Mouse (Mus musculus) gastrocnemius, adult 2 months (tissue): ENCODE data around the gene Wdr66. TPM values are rescaled to one million over a fixed set of nuclear protein-coding genes. Genes with fewer than 3 reads are reported as not detected.

Experiments
- DNase-seq: peaks from one replicate; pipeline ENCODE4 v3.0.0; 2022
- H3K27ac ChIP-seq: fragments of 200-600 bp; 2 replicates; pipeline ENCODE4 v1.8.1; 2022; ENCODE audit warnings: mild to moderate bottlenecking
- H3K4me3 ChIP-seq: fragments of 200-600 bp; 2 replicates; pipeline ENCODE4 v1.8.1; 2022; ENCODE audit warnings: mild to moderate bottlenecking, moderate library complexity
- CTCF ChIP-seq: fragments of 200-600 bp; IDR thresholded peaks from 2 replicates; pipeline ENCODE4 v1.8.1; 2022; ENCODE audit warnings: antibody characterized with exemption, mild to moderate bottlenecking, moderate library complexity
- intact Hi-C: fragments of 180-260 bp; cut with DNase I; formaldehyde crosslinking; loops from one replicate; pipeline ENCODE4 v1.15.1; 2025
- total RNA-seq, 2 experiments: library from RNA; stranded (reverse); gene quantifications; 2 replicates each; pipeline ENCODE4 v1.2.3; 2021

Wdr66 gene
- total RNA-seq, 2 experiments from 2014 or later: 0.56 to 1.5 TPM

- intact Hi-C loops: no loop called here
- TF ChIP-seq CTCF: no peak
- Histone ChIP-seq H3K27ac (no peak overlapping the region), H3K4me3 (no peak overlapping the region)
- DNase-seq: no peak
Measured at GRCm38 (mm10) chr5:123307630-123308282, 55.9 kb downstream of the Wdr66 start.

- Histone ChIP-seq H3K4me3 (no peak overlapping the region), H3K27ac (no peak overlapping the region)
- intact Hi-C loops: no loop called here
- TF ChIP-seq CTCF: no peak
- DNase-seq: no peak
Measured at GRCm38 (mm10) chr5:123309816-123310215, 57.9 kb downstream of the Wdr66 start.

GRCm38 (mm10) chr5:123310221-123310620 lies 58.3 kb downstream of the Wdr66 start:
- no peak for DNase-seq
- no peak for TF ChIP-seq CTCF
- intact Hi-C loops: no loop called here
- Histone ChIP-seq H3K4me3 (no peak overlapping the region), H3K27ac (no peak overlapping the region)

GRCm38 (mm10) chr5:123313058-123313630 lies 61.2 kb downstream of the Wdr66 start:
- DNase-seq: no peak
- no peak overlapping the region for H3K4me3 ChIP-seq
- no peak overlapping the region for H3K27ac ChIP-seq
- intact Hi-C loops: no loop called here
- no peak for TF ChIP-seq CTCF

GRCm38 (mm10) chr5:123313851-123314380 lies 62.0 kb downstream of the Wdr66 start:
- TF ChIP-seq CTCF: no peak
- no peak for DNase-seq

GRCm38 (mm10) chr5:123315219-123315866 lies 63.4 kb downstream of the Wdr66 start:
- DNase-seq: no peak
- H3K27ac ChIP-seq: no peak overlapping the region
- no peak overlapping the region for H3K4me3 ChIP-seq
- TF ChIP-seq CTCF: no peak
- intact Hi-C loops: no loop called here

More at GRCm38 (mm10) chr5:123313851-123314380, 62.0 kb downstream of the Wdr66 start:
- intact Hi-C loops: no loop called here
- Histone ChIP-seq H3K4me3 (no peak overlapping the region), H3K27ac (no peak overlapping the region)

GRCm38 (mm10) chr5:123317992-123318391 lies 66.1 kb downstream of the Wdr66 start:
- no peak for DNase-seq

GRCm38 (mm10) chr5:123320136-123320535 lies 68.2 kb downstream of the Wdr66 start:
- no peak for DNase-seq
- no peak overlapping the region for H3K27ac ChIP-seq
- TF ChIP-seq CTCF: peak; percentile 23; the same call in 1 of the 2 replicates
- no peak overlapping the region for H3K4me3 ChIP-seq
- intact Hi-C loops: no loop called here

More at GRCm38 (mm10) chr5:123317992-123318391, 66.1 kb downstream of the Wdr66 start:
- intact Hi-C loops: no loop called here
- no peak for TF ChIP-seq CTCF
- Histone ChIP-seq H3K4me3 (peak overlapping the region; percentile 72), H3K27ac (peak overlapping the region; percentile 53; the same call in 1 of the 2 replicates)

GRCm38 (mm10) chr5:123324242-123324641 lies 72.3 kb downstream of the Wdr66 start:
- Histone ChIP-seq H3K4me3 (peak overlapping the region; percentile 5; the same call in 1 of the 2 replicates), H3K27ac (no peak overlapping the region)
- DNase-seq: peak; percentile 71
- TF ChIP-seq CTCF: no peak
- intact Hi-C loops: no loop called here

- Histone ChIP-seq H3K27ac (peak overlapping the region; percentile 72), H3K4me3 (peak overlapping the region; percentile 13; the same call in 1 of the 2 replicates)
- DNase-seq: peak; percentile 49
- intact Hi-C loops: no loop called here
- no peak for TF ChIP-seq CTCF
Measured at GRCm38 (mm10) chr5:123326006-123326750, 74.3 kb downstream of the Wdr66 start.

GRCm38 (mm10) chr5:123326751-123327148 lies 74.8 kb downstream of the Wdr66 start:
- no peak for TF ChIP-seq CTCF
- intact Hi-C loops: no loop called here
- DNase-seq: peak; percentile 64
- H3K27ac ChIP-seq: peak overlapping the region; percentile 72
- H3K4me3 ChIP-seq: peak overlapping the region; percentile 13; the same call in 1 of the 2 replicates

- intact Hi-C loops: no loop called here
- Histone ChIP-seq H3K4me3 (no peak overlapping the region), H3K27ac (no peak overlapping the region)
- DNase-seq: no peak
- TF ChIP-seq CTCF: no peak
Measured at GRCm38 (mm10) chr5:123327686-123328085, 75.8 kb downstream of the Wdr66 start.
